Mouse (Mus musculus) limb, embryonic 14.5 days (tissue): ENCODE measurements around the gene Tnf. TPM values are rescaled to one million over a fixed set of nuclear protein-coding genes. Genes with fewer than 3 reads are reported as not detected.
"Not testable (repeated sequence)": the region's sequence is repeated elsewhere in the genome, so short reads cannot be mapped to it uniquely, and the experiment has no call there.

Experiments used
- ATAC-seq: fragments of 200-750 bp; cut with Nextera tagmentation; 2 replicates; pipeline ENCODE4 v1.8.0; 2017; ENCODE audit warnings: low read depth, moderate number of reproducible peaks, moderate TSS enrichment; ENCODE audit not compliant: low FRiP score
- DNase-seq: peaks from one replicate; pipeline ENCODE4 v3.0.0-alpha.2; 2015; ENCODE audit warnings: low spot score
- H3K27ac ChIP-seq: fragments of 300-500 bp; sonication (generic); replicated peaks from 2 replicates; pipeline ENCODE4 v1.5.1; 2014; ENCODE audit warnings: low read depth, mild to moderate bottlenecking, low read length, moderate library complexity, mixed read lengths
- H3K27me3 ChIP-seq: fragments of 300-500 bp; sonication (generic); 2 replicates; pipeline ENCODE4 v1.6.1; 2014; ENCODE audit warnings: low read length, mixed read lengths; ENCODE audit not compliant: control insufficient read depth, insufficient read depth
- H3K36me3 ChIP-seq: fragments of 300-500 bp; sonication (generic); 2 replicates; pipeline ENCODE4 v1.6.1; 2014; ENCODE audit warnings: mild to moderate bottlenecking, low read length, moderate library complexity, mixed read lengths; ENCODE audit not compliant: control insufficient read depth, insufficient read depth
- H3K4me1 ChIP-seq: fragments of 300-500 bp; sonication (generic); 2 replicates; pipeline ENCODE4 v1.6.1; 2014; ENCODE audit warnings: antibody characterized with exemption, low read length, mixed read lengths; ENCODE audit not compliant: control insufficient read depth, insufficient read depth
- H3K4me2 ChIP-seq: fragments of 300-500 bp; sonication (generic); replicated peaks from 2 replicates; pipeline ENCODE4 v1.6.1; 2014; ENCODE audit warnings: low read depth, mild to moderate bottlenecking, low read length, moderate library complexity; ENCODE audit not compliant: severe bottlenecking
- H3K4me3 ChIP-seq: fragments of 300-500 bp; sonication (generic); replicated peaks from 2 replicates; pipeline ENCODE4 v1.5.1; 2014; ENCODE audit warnings: low read length
- H3K9ac ChIP-seq: fragments of 300-500 bp; sonication (generic); 2 replicates; pipeline ENCODE4 v1.6.1; 2014; ENCODE audit warnings: mild to moderate bottlenecking, low read depth, low read length, moderate library complexity; ENCODE audit not compliant: severe bottlenecking
- H3K9me3 ChIP-seq: fragments of 300-500 bp; sonication (generic); 2 replicates; pipeline ENCODE4 v1.6.1; 2016; ENCODE audit warnings: low read length; ENCODE audit not compliant: control insufficient read depth
- POLR2A ChIP-seq: fragments of 200-500 bp; IDR thresholded peaks from 2 replicates; pipeline ENCODE4 v1.8.0; 2012; ENCODE audit warnings: inconsistent platforms, mild to moderate bottlenecking, moderate library complexity, borderline replicate concordance; ENCODE audit not compliant: insufficient read depth, insufficient read length; ENCODE audit errors: extremely low read depth
- WGBS: fragments of 180-500 bp; shearing (Covaris S2); extraction: QIAGEN DNeasy Blood & Tissue Kit; methylation state at CpG from one replicate; pipeline ENCODE4 v1.1.7; 2014; 5-methylcytosine and 5-hydroxymethylcytosine counted together
- polyA plus RNA-seq, 2 experiments: library from polyadenylated mRNA; depleted of rRNA in 1 of 2; stranded (reverse) in 1 of 2; unstranded in 1 of 2; fragments of >200 nt; fragmentation: Nextera tagmentation in 1 of 2; extraction: Ambion mirVana in 1 of 2; gene quantifications; 2 replicates each; pipeline versions ENCODE4 v1.2.1 to v1.2.3; 2012 to 2014

Gene Tnf
- polyA plus RNA-seq, 2 experiments, result 0.73 to 1.1 TPM

DNA sequence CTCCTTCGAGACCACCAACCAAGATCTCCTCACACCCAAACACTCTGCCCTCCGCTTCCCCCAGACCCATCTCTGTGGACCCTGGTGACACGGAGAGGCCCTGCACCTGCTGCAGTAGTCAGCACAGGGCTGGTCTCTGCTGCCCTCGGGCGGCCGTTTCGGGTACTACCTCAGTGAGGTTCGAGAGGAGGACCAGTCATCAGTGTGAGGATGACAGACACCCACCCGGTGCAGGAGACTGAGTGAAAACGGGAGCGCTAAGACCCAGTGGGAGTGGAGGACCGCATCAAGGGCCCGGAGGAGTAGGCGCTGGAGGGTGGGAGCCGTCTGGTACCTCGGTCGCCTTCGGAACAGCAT lies 34.6 kb upstream of the Tnf start:
- peak; percentile 42 for ATAC-seq
- H3K9ac ChIP-seq, result peak overlapping the region; percentile 84; the same call in 1 of the 2 replicates
- WGBS, result under 1% methylated on average over 18 of the region's 18 CpGs

DNA sequence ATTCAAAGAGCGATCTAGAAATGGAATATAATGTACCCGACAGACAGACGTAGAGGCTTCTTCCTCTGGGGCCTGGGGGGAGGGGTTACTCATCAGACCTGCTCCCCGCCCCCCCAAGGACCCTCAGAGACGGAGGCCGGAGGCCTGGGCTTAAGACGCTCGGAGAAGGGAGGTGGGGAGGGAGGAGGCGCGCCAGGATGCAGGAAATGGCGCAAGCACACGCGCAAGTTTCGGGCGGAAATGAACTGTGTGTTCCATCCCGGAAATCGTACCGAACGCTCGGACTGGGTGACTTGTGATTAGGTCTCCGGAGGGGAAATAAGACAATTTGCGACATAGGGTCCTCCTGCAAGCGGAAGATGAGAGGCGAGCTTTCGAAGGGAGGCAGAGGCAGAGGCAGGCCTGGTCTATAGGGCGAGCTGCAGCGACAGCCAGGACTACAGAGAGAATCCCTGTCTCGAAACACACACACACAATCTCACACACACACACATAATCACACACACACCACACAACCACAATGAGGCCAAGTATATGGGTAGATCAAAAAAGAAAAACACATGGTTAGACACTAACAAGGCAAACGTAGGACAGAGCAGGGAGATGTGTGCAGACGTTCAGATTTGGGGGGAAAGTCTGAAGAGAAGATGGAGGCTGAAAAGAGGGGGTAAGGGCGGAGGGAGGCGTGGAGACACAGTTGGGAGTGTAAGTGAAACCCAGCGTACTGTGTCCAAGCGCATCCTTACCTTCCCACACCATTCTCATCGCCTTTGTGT lies 34.0 kb upstream of the Tnf start, which contains the start of gene Nfkbil1:
TSS of gene Nfkbil1 (minus strand) at position 179 of the 776 bp plus-strand sequence.
- Histone ChIP-seq H3K4me1 (peaks cover 27% of the 10 kb centered on the region), H3K9me3 (no peaks in the 10 kb centered on the region), H3K27me3 (no peaks in the 10 kb centered on the region), H3K4me2 (peak within 1 kb of the TSS; percentile 91), H3K27ac (peak within 1 kb of the TSS; percentile 94), H3K9ac (peak within 1 kb of the TSS; percentile 84), H3K4me3 (peak within 1 kb of the TSS; percentile 62), H3K36me3 (peaks cover 18% of the 10 kb centered on the region; the same call in 1 of the 2 replicates)
- TF ChIP-seq POLR2A, result 0 out of 2 replicates have a peak, but pooled peaks have one; percentile 44
- peak; percentile 93 for DNase-seq
- under 1% methylated on average over 35 of the region's 35 CpGs for WGBS
- ATAC-seq, result peak; percentile 84

More for the DNA sequence above, 34.6 kb upstream of the Tnf start:
- Histone ChIP-seq H3K4me1 (peaks cover 29% of the 10 kb centered on the region), H3K27me3 (no peaks in the 10 kb centered on the region), H3K9me3 (no peaks in the 10 kb centered on the region), H3K36me3 (peaks cover 12% of the 10 kb centered on the region; the same call in 1 of the 2 replicates), H3K4me3 (peak overlapping the region; percentile 62), H3K4me2 (peak overlapping the region; percentile 91), H3K27ac (peak overlapping the region; percentile 94; the same call in 1 of the 2 replicates)
- no peak for TF ChIP-seq POLR2A
- peak; percentile 88 for DNase-seq

- peak; percentile 26 for DNase-seq
- Histone ChIP-seq H3K27ac (peak overlapping the region; percentile 94), H3K9me3 (no peaks in the 10 kb centered on the region), H3K36me3 (peaks cover 26% of the 10 kb centered on the region), H3K4me3 (peak overlapping the region; percentile 62), H3K4me2 (peak overlapping the region; percentile 91), H3K27me3 (no peaks in the 10 kb centered on the region), H3K9ac (peak overlapping the region; percentile 84), H3K4me1 (peaks cover 23% of the 10 kb centered on the region)
- 13% methylated on average over 31 of the region's 31 CpGs for WGBS
- 0 out of 2 replicates have a peak, but pooled peaks have one; percentile 41 for TF ChIP-seq POLR2A
- ATAC-seq, result no peak
Measured at GRCm38 (mm10) chr17:35234903-35235302, 33.1 kb upstream of the Tnf start.

DNA sequence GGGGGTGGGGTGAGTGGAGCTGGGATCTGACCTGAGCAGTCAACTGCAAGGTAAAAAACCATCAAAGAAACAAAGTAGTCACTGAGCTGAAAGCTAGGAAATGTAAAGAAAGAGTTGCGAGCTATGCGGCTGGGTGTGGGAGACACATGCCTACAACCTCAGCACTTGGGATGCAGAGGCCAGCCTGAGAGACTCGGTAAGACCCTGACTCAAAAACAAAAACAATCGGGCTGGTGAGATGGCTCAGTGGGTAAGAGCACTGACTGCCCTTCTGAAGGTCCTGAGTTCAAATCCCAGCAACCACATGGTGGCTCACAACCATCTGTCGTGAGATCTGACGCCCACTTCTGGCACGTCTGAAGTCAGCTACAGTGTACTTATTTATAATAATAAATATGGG lies 32.3 kb upstream of the Tnf start:
- not testable (repeated sequence) for H3K27me3 ChIP-seq, H3K9ac ChIP-seq, ATAC-seq, DNase-seq, H3K9me3 ChIP-seq
- Histone ChIP-seq H3K4me2 (peak overlapping the region; percentile 91), H3K4me3 (peak overlapping the region; percentile 62; the same call in 1 of the 2 replicates), H3K36me3 (peaks cover 35% of the 10 kb centered on the region), H3K4me1 (peaks cover 23% of the 10 kb centered on the region), H3K27ac (peak overlapping the region; percentile 63; the same call in 1 of the 2 replicates)
- 88% methylated on average over 7 of the region's 7 CpGs for WGBS

DNA sequence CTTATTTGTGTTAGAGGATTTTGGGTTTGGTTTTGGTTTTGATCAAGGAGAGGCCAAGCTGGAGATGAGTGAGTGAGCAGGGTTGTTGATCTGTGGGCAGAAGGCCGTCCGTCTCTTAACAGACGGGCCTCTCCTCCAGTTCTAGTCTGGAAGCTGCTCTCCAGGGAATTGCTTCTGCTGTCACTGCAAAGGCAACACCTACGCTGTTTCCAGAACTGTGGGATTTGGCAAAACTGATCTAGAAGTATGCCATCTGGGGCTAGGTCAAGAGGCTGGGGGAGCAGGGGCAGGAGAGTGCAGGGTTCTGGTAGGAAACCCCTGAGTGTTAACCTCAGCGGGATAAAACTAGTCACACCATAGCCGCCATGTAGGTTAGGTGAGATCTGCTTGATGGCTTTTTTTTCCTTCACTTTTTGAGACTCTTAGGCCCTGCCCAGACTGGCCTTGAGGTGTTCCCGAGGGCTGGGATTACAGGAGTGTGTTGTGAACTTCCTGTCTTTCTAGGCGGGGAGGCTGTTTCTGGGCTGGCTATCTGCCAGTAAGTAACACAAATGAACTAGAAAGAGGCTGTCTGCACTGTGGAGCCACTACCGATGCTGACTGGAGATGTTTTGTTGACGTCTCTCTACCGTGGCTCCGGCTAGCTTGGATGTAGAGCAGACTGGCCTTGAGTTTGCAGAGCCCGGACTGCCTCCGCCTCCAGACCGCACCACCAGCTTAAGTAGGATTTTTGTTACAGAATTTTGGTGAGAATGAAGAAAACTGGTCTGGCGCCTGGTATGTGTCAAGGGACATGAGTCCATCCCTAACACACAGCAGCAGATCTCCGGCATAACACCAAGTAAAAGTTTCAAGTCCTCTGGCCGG lies 31.5 kb upstream of the Tnf start, which contains the start of gene Atp6v1g2:
TSS of gene Atp6v1g2 (plus strand) at position 547 of the 867 bp plus-strand sequence.
- Histone ChIP-seq H3K4me3 (peak within 1 kb of the TSS; percentile 62), H3K4me2 (peak within 1 kb of the TSS; percentile 91), H3K27me3 (no peaks in the 10 kb centered on the region), H3K36me3 (peaks cover 42% of the 10 kb centered on the region), H3K27ac (peak within 1 kb of the TSS; percentile 94), H3K4me1 (peaks cover 23% of the 10 kb centered on the region), H3K9me3 (no peaks in the 10 kb centered on the region), H3K9ac (peak within 1 kb of the TSS; percentile 84; the same call in 1 of the 2 replicates)
- ATAC-seq, result no peak
- no peak for TF ChIP-seq POLR2A
- 61% methylated on average over 18 of the region's 18 CpGs for WGBS
- peak; percentile 32 for DNase-seq
